Mouse (Mus musculus): ENCODE results near the gene Olfr10. TPM values are rescaled to one million over a fixed set of nuclear protein-coding genes. Genes with fewer than 3 reads are reported as not detected.

Gene Olfr10
- polyA plus RNA-seq, 1 experiment from 2014 or later, result not detected

GRCm38 (mm10) chr11:49329686-49330085 is 25.1 kb downstream of the Olfr10 start:
- no peak overlapping the region for H3K4me2 ChIP-seq
- H3K36me3 ChIP-seq, result no peaks in the 10 kb centered on the region
- ATAC-seq (ENCODE audit: insufficient number of reproducible peaks, low FRiP score, low TSS enrichment, low read depth), result no peak
- 65% methylated on average over 1 of the region's 1 CpGs for WGBS
- H3K4me3 ChIP-seq, result no peak overlapping the region
- no peaks in the 10 kb centered on the region for H3K4me1 ChIP-seq
- no peaks in the 10 kb centered on the region for H3K27me3 ChIP-seq
- no peak overlapping the region for H3K9ac ChIP-seq
- H3K9me3 ChIP-seq, result no peaks in the 10 kb centered on the region
- no peak overlapping the region for H3K27ac ChIP-seq

GRCm38 (mm10) chr11:49334888-49335287 is 30.3 kb downstream of the Olfr10 start, which contains the start of gene Olfr1390:
Olfr1390 (plus strand) TSS chr11:49335188.
- no peak within 1 kb of the TSS for H3K4me2 ChIP-seq
- WGBS, result 79% methylated on average over 1 of the region's 1 CpGs
- no peaks in the 10 kb centered on the region for H3K9me3 ChIP-seq
- no peak for ATAC-seq (ENCODE audit: insufficient number of reproducible peaks, low FRiP score, low TSS enrichment, low read depth)
- H3K27me3 ChIP-seq, result no peaks in the 10 kb centered on the region
- no peaks in the 10 kb centered on the region for H3K4me1 ChIP-seq
- H3K36me3 ChIP-seq, result no peaks in the 10 kb centered on the region
- H3K4me3 ChIP-seq, result no peak within 1 kb of the TSS
- no peak within 1 kb of the TSS for H3K27ac ChIP-seq
- H3K9ac ChIP-seq, result no peak within 1 kb of the TSS

- no peaks in the 10 kb centered on the region for H3K27me3 ChIP-seq
- 71% methylated on average over 4 of the region's 4 CpGs for WGBS
- H3K4me1 ChIP-seq, result no peaks in the 10 kb centered on the region
- H3K9ac ChIP-seq, result no peak overlapping the region
- no peaks in the 10 kb centered on the region for H3K9me3 ChIP-seq
- H3K27ac ChIP-seq, result no peak overlapping the region
- H3K4me3 ChIP-seq, result no peak overlapping the region
- H3K36me3 ChIP-seq, result no peaks in the 10 kb centered on the region
- ATAC-seq (ENCODE audit: insufficient number of reproducible peaks, low FRiP score, low TSS enrichment, low read depth), result no peak
- no peak overlapping the region for H3K4me2 ChIP-seq
These were observed 32.8 kb downstream of the Olfr10 start for GRCm38 (mm10) chr11:49337150-49337832.

Other genes with a start within 250 kb of the Olfr10 start
- 0.13 TPM in 1 of 2 replicates, not detected in the other for gene Tgtp2, start 240.5 kb upstream of the Olfr10 start, polyA plus RNA-seq (2015; fragmentation: Nextera tagmentation; extraction: Ambion mirVana)
- gene Ifi47, start 228.2 kb upstream of the Olfr10 start, polyA plus RNA-seq (2015; fragmentation: Nextera tagmentation; extraction: Ambion mirVana), result 1.4 and 1.7 TPM in 2 replicates
- not detected in 2 replicates for gene Olfr1396, start 189.9 kb upstream of the Olfr10 start, polyA plus RNA-seq (2015; fragmentation: Nextera tagmentation; extraction: Ambion mirVana)
- not detected in 2 replicates for gene Olfr1395, start 162.5 kb upstream of the Olfr10 start, polyA plus RNA-seq (2015; fragmentation: Nextera tagmentation; extraction: Ambion mirVana)
- not detected in 2 replicates for gene Olfr1394, start 150.4 kb upstream of the Olfr10 start, polyA plus RNA-seq (2015; fragmentation: Nextera tagmentation; extraction: Ambion mirVana)
- 1.8 and 2.0 TPM in 2 replicates for gene Btnl9, start 117.6 kb upstream of the Olfr10 start, polyA plus RNA-seq (2015; fragmentation: Nextera tagmentation; extraction: Ambion mirVana)
- 33.8 and 36.9 TPM in 2 replicates for gene Zfp62, start 101.4 kb upstream of the Olfr10 start, polyA plus RNA-seq (2015; fragmentation: Nextera tagmentation; extraction: Ambion mirVana)
- gene Mgat1, start 60.5 kb upstream of the Olfr10 start, polyA plus RNA-seq (2015; fragmentation: Nextera tagmentation; extraction: Ambion mirVana), result 74.6 and 81.3 TPM in 2 replicates
- not detected in 2 replicates for gene Olfr1393, start 26.4 kb upstream of the Olfr10 start, polyA plus RNA-seq (2015; fragmentation: Nextera tagmentation; extraction: Ambion mirVana)
- 0.10 and 0.11 TPM in 2 replicates for gene Olfr1392, start 19.5 kb upstream of the Olfr10 start, polyA plus RNA-seq (2015; fragmentation: Nextera tagmentation; extraction: Ambion mirVana)
- gene Olfr1391, start 18.0 kb downstream of the Olfr10 start, polyA plus RNA-seq (2015; fragmentation: Nextera tagmentation; extraction: Ambion mirVana), result not detected in 2 replicates
- not detected in 2 replicates for gene Olfr1390, start 30.4 kb downstream of the Olfr10 start, polyA plus RNA-seq (2015; fragmentation: Nextera tagmentation; extraction: Ambion mirVana)
- not detected in 2 replicates for gene Olfr1389, start 118.3 kb downstream of the Olfr10 start, polyA plus RNA-seq (2015; fragmentation: Nextera tagmentation; extraction: Ambion mirVana)
- 0.06 TPM in 1 of 2 replicates, not detected in the other for gene Olfr1388, start 131.9 kb downstream of the Olfr10 start, polyA plus RNA-seq (2015; fragmentation: Nextera tagmentation; extraction: Ambion mirVana)
- not detected in 2 replicates for gene Olfr1387, start 150.6 kb downstream of the Olfr10 start, polyA plus RNA-seq (2015; fragmentation: Nextera tagmentation; extraction: Ambion mirVana)
- gene Olfr1386, start 160.3 kb downstream of the Olfr10 start, polyA plus RNA-seq (2015; fragmentation: Nextera tagmentation; extraction: Ambion mirVana), result not detected in 2 replicates
- gene Olfr1385, start 184.3 kb downstream of the Olfr10 start, polyA plus RNA-seq (2015; fragmentation: Nextera tagmentation; extraction: Ambion mirVana), result not detected in 2 replicates
- not detected in 2 replicates for gene Olfr1384, start 202.0 kb downstream of the Olfr10 start, polyA plus RNA-seq (2015; fragmentation: Nextera tagmentation; extraction: Ambion mirVana)
- not detected in 2 replicates for gene Olfr1383, start 214.9 kb downstream of the Olfr10 start, polyA plus RNA-seq (2015; fragmentation: Nextera tagmentation; extraction: Ambion mirVana)
- gene Olfr1382, start 223.5 kb downstream of the Olfr10 start, polyA plus RNA-seq (2015; fragmentation: Nextera tagmentation; extraction: Ambion mirVana), result not detected in 2 replicates
- gene Olfr1381, start 238.7 kb downstream of the Olfr10 start, polyA plus RNA-seq (2015; fragmentation: Nextera tagmentation; extraction: Ambion mirVana), result not detected in 2 replicates

All from limb, embryonic 15.5 days (tissue).